Mouse (Mus musculus): ENCODE results near the gene Serp2. TPM values are rescaled to one million over a fixed set of nuclear protein-coding genes. Genes with fewer than 3 reads are reported as not detected.
"Not testable (repeated sequence)": the region's sequence is repeated elsewhere in the genome, so short reads cannot be mapped to it uniquely, and the experiment has no call there.

Gene Serp2
- polyA plus RNA-seq, 2 experiments = 0.63 to 1.3 TPM

DNA sequence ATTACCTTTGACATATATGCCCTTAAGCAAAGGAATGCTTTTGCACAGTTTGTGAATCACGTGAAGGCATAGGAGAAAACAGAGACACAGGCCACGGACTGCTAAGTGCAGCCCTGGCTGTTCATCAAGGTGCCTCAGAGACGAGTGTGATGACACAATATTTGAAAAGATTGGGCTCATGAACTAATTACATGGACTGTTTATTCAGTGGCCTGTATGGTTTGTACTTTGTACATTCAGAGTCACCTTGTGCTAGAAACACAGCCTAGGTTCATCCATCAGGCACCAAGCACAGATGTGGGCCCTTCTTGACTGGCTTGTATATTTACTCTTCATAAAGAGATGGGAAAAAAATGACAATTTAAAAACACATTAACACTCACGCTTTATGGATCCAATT is 9.5 kb upstream of the Serp2 start:
- ATAC-seq (ENCODE audit: insufficient read depth) (no peak), DNase-seq (ENCODE audit: low read depth in 3 of 3, low spot score in 3 of 3) (no peak)
- no peak overlapping the region for H3K4me2 ChIP-seq (ENCODE audit: low read depth)
- H3K9ac ChIP-seq (replicated peaks) = no peak overlapping the region
- no peaks in the 10 kb centered on the region for H3K27me3 ChIP-seq (ENCODE audit: control insufficient read depth, insufficient read depth, low read length)
- TF ChIP-seq CTCF (IDR thresholded peaks at IDR 0.05; ENCODE audit: low read depth) (no peak), EP300 (IDR thresholded peaks at IDR 0.05; ENCODE audit: low read depth) (no peak)
- H3K9me3 ChIP-seq (ENCODE audit: control insufficient read depth, low read length) = no peaks in the 10 kb centered on the region
- 64% methylated on average over 4 of the region's 4 CpGs for WGBS (ENCODE audit: insufficient replicate concordance)
- peaks cover 27 to 40% of the 10 kb centered on the region in 2 experiments for H3K4me1 ChIP-seq (replicated peaks; ENCODE audit: control insufficient read depth in 2 of 2, insufficient read depth in 2 of 2, low read length in 1 of 2)
- H3K4me3 ChIP-seq (ENCODE audit: insufficient read depth in 1 of 2, low read depth in 2 of 2, low read length in 2 of 2) = no peak overlapping the region
- no peaks in the 10 kb centered on the region for H3K36me3 ChIP-seq (replicated peaks; ENCODE audit: control insufficient read depth, insufficient read depth, low read depth)
- no peak overlapping the region for H3K27ac ChIP-seq

DNA sequence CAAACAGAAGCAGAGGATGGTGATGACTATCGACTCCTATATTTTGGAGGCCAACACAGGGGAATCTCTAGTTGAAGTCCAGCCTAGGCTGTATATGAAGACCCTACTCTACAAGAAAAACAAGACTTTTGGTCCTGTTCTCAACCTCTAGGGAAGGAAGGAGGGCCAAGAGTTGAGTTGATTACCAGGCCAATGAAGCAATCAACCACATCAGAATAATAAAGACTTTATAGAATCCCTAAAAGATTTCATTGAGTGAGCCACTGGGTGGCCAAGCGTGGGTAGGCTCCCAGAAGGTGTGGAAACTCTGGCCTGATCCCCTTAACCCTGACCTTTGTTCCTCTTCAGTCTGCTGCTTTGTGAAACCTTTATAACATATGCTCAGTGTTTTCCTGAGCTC is 2.5 kb upstream of the Serp2 start:
- Histone ChIP-seq H3K4me2 (ENCODE audit: low read depth) (no peak overlapping the region), H3K9me3 (ENCODE audit: control insufficient read depth, low read length) (no peaks in the 10 kb centered on the region), H3K9ac (replicated peaks) (no peak overlapping the region), H3K4me1 (replicated peaks; ENCODE audit: control insufficient read depth in 2 of 2, insufficient read depth in 2 of 2, low read length in 1 of 2) (peaks cover 0 to 11% of the 10 kb centered on the region in 2 experiments; a peak in 1 of 4 replicates), H3K27me3 (ENCODE audit: control insufficient read depth, insufficient read depth, low read length) (peaks cover 33% of the 10 kb centered on the region), H3K4me3 (ENCODE audit: insufficient read depth in 1 of 2, low read depth in 2 of 2, low read length in 2 of 2) (no peak overlapping the region), H3K27ac (no peak overlapping the region), H3K36me3 (replicated peaks; ENCODE audit: control insufficient read depth, insufficient read depth, low read depth) (no peaks in the 10 kb centered on the region)
- DNase-seq (ENCODE audit: low read depth in 3 of 3, low spot score in 3 of 3) = no peak
- TF ChIP-seq EP300 (IDR thresholded peaks at IDR 0.05; ENCODE audit: low read depth) (no peak), CTCF (IDR thresholded peaks at IDR 0.05; ENCODE audit: low read depth) (no peak)
- no peak for ATAC-seq (ENCODE audit: insufficient read depth)
- 62% methylated on average over 2 of the region's 2 CpGs for WGBS (ENCODE audit: insufficient replicate concordance)

- H3K4me1 ChIP-seq (replicated peaks; ENCODE audit: control insufficient read depth in 2 of 2, insufficient read depth in 2 of 2, low read length in 1 of 2) = peaks cover 0 to 11% of the 10 kb centered on the region in 2 experiments; a peak in 1 of 4 replicates
- not testable (repeated sequence) for H3K27ac ChIP-seq; H3K9me3 ChIP-seq (ENCODE audit: control insufficient read depth, low read length); H3K36me3 ChIP-seq (replicated peaks; ENCODE audit: control insufficient read depth, insufficient read depth, low read depth); H3K4me3 ChIP-seq (ENCODE audit: insufficient read depth in 1 of 2, low read depth in 2 of 2, low read length in 2 of 2); H3K9ac ChIP-seq (replicated peaks); DNase-seq (ENCODE audit: low read depth in 3 of 3, low spot score in 3 of 3)
- 0 out of 2 replicates have a peak, but pooled peaks have one; percentile 40 for ATAC-seq (ENCODE audit: insufficient read depth)
- WGBS (ENCODE audit: insufficient replicate concordance) = 21% methylated on average over 8 of the region's 8 CpGs
- H3K27me3 ChIP-seq (ENCODE audit: control insufficient read depth, insufficient read depth, low read length) = peaks cover 33% of the 10 kb centered on the region
- peak overlapping the region; percentile 22; the same call in 1 of the 2 replicates for H3K4me2 ChIP-seq (ENCODE audit: low read depth)
These were observed 1.5 kb upstream of the Serp2 start for GRCm38 (mm10) chr14:76558171-76558570.

DNA sequence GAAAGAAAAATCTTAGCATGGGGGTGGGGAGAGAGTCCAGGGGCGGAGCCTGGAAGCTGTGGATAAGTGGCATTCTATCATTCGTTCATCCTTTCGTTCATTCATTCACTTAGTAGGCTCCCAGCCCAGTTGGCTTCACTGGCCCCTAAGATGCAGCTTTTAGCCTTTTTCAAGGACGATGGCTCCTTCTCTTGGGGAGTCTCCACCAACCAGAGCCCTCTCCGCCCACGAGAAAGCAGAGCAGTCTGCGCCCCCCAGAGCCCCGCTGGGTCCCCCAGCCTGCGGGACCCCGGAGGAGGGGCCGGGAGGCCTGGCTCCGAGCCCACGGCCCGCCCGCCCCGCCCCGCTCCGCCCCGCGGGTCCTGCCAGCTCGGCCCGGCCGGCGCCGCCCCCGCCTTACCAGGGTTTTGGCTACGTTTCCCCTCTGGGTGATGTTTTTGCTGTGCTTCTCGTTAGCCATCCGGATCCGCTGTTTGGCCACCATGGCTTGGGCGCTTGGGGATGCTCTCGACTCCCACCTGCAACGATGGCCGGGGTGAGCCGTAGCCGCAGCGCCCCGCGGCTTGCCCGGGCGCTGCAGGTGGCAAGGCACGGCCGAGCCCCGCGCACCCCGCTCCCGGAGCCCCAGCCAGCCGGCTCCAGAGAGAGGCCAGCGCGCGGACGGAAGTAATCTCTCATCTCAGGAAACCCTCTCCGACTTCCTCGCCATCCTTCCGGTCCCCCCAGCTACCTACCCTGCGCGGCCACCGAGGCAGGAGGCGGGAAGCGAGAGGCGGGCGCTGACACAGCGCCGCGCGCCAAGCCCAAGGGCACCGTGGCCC is 448 bp downstream of the Serp2 start:
- H3K36me3 ChIP-seq (replicated peaks; ENCODE audit: control insufficient read depth, insufficient read depth, low read depth) = no peaks in the 10 kb centered on the region
- peak overlapping the region; percentile 16; the same call in 1 of the 2 replicates for H3K9ac ChIP-seq (replicated peaks)
- WGBS (ENCODE audit: insufficient replicate concordance) = 2% methylated on average over 67 of the region's 67 CpGs
- peak overlapping the region; percentile 84 for H3K4me2 ChIP-seq (ENCODE audit: low read depth)
- H3K4me1 ChIP-seq (replicated peaks; ENCODE audit: control insufficient read depth in 2 of 2, insufficient read depth in 2 of 2, low read length in 1 of 2) = peaks cover 0 to 10% of the 10 kb centered on the region in 2 experiments; a peak in 1 of 4 replicates
- peak overlapping the region; percentile 44 to 54 for H3K4me3 ChIP-seq (ENCODE audit: insufficient read depth in 1 of 2, low read depth in 2 of 2, low read length in 2 of 2)
- ATAC-seq (ENCODE audit: insufficient read depth) (peak; percentile 48), DNase-seq (ENCODE audit: low read depth in 3 of 3, low spot score in 3 of 3) (no peak)
- peaks cover 33% of the 10 kb centered on the region for H3K27me3 ChIP-seq (ENCODE audit: control insufficient read depth, insufficient read depth, low read length)
- TF ChIP-seq CTCF (IDR thresholded peaks at IDR 0.05; ENCODE audit: low read depth) (no peak; the same call in 1 of the 2 replicates), EP300 (IDR thresholded peaks at IDR 0.05; ENCODE audit: low read depth) (no peak)
- H3K9me3 ChIP-seq (ENCODE audit: control insufficient read depth, low read length) = no peaks in the 10 kb centered on the region
- no peak overlapping the region for H3K27ac ChIP-seq

- Histone ChIP-seq H3K9me3 (ENCODE audit: control insufficient read depth, low read length) (no peaks in the 10 kb centered on the region), H3K4me3 (ENCODE audit: insufficient read depth in 1 of 2, low read depth in 2 of 2, low read length in 2 of 2) (peak overlapping the region in 1 of 2 experiments; percentile 54; a peak in 1 of 4 replicates), H3K27ac (no peak overlapping the region), H3K27me3 (ENCODE audit: control insufficient read depth, insufficient read depth, low read length) (peaks cover 33% of the 10 kb centered on the region), H3K9ac (replicated peaks) (no peak overlapping the region), H3K4me1 (replicated peaks; ENCODE audit: control insufficient read depth in 2 of 2, insufficient read depth in 2 of 2, low read length in 1 of 2) (peaks cover 0 to 8% of the 10 kb centered on the region in 2 experiments; a peak in 1 of 4 replicates), H3K4me2 (ENCODE audit: low read depth) (peak overlapping the region; percentile 84), H3K36me3 (replicated peaks; ENCODE audit: control insufficient read depth, insufficient read depth, low read depth) (no peaks in the 10 kb centered on the region)
- no peak for TF ChIP-seq CTCF (IDR thresholded peaks at IDR 0.05; ENCODE audit: low read depth)
- TF ChIP-seq EP300 (IDR thresholded peaks at IDR 0.05; ENCODE audit: low read depth) = no peak
- DNase-seq (ENCODE audit: low read depth in 3 of 3, low spot score in 3 of 3) = no peak
- WGBS (ENCODE audit: insufficient replicate concordance) = 64% methylated on average over 18 of the region's 18 CpGs
- no peak for ATAC-seq (ENCODE audit: insufficient read depth)
These were observed 1.2 kb downstream of the Serp2 start for GRCm38 (mm10) chr14:76555263-76556030.

Data from liver, embryonic 14.5 days (tissue).